Mouse (Mus musculus): ENCODE measurements around the gene Gamt. TPM values are rescaled to one million over a fixed set of nuclear protein-coding genes. Genes with fewer than 3 reads are reported as not detected.
A peak's percentile ranks its signal among the peaks of the same experiment; 100 is the strongest.

Gene Gamt
- polyA plus RNA-seq (2016; fragmentation: Nextera tagmentation; extraction: Ambion mirVana): 28.1 and 29.5 TPM in 2 replicates

GRCm38 (mm10) chr10:80260642-80261584 lies at the start of gene Gamt, which contains the start of gene Dazap1:
Gamt (minus strand) TSS chr10:80261012.
Dazap1 (plus strand) TSS chr10:80261486.
- under 1% methylated on average over 46 of the region's 49 CpGs for WGBS
- peak within 1 kb of the TSS; percentile 66 for H3K9ac ChIP-seq (replicated peaks)
- H3K27ac ChIP-seq (replicated peaks): peak within 1 kb of the TSS; percentile 91
- peak within 1 kb of the TSS; percentile 84 for H3K4me2 ChIP-seq (replicated peaks)
- no peaks in the 10 kb centered on the region for H3K9me3 ChIP-seq
- peak; percentile 85 for ATAC-seq (ENCODE audit: low FRiP score, low read depth)
- no peaks in the 10 kb centered on the region; the same call in 1 of the 2 replicates for H3K27me3 ChIP-seq
- peaks cover 42% of the 10 kb centered on the region for H3K4me1 ChIP-seq
- peak within 1 kb of the TSS; percentile 44 for H3K4me3 ChIP-seq
- peaks cover 32% of the 10 kb centered on the region for H3K36me3 ChIP-seq

- ATAC-seq (ENCODE audit: low FRiP score, low read depth): no peak
- Histone ChIP-seq H3K9ac (replicated peaks) (no peak overlapping the region), H3K4me1 (peaks cover 36% of the 10 kb centered on the region), H3K27ac (replicated peaks) (no peak overlapping the region), H3K9me3 (no peaks in the 10 kb centered on the region), H3K36me3 (peaks cover 78% of the 10 kb centered on the region), H3K4me3 (no peak overlapping the region), H3K27me3 (no peaks in the 10 kb centered on the region), H3K4me2 (replicated peaks) (peak overlapping the region; percentile 28)
- WGBS: 30% methylated on average over 25 of the region's 25 CpGs
Measured at GRCm38 (mm10) chr10:80304862-80305261, 44.0 kb upstream of the Gamt start.

GRCm38 (mm10) chr10:80304458-80304857 lies 43.6 kb upstream of the Gamt start:
- Histone ChIP-seq H3K27me3 (no peaks in the 10 kb centered on the region; the same call in 1 of the 2 replicates), H3K9me3 (no peaks in the 10 kb centered on the region), H3K4me2 (replicated peaks) (peak overlapping the region; percentile 28), H3K27ac (replicated peaks) (no peak overlapping the region), H3K4me3 (no peak overlapping the region), H3K36me3 (peaks cover 74% of the 10 kb centered on the region), H3K4me1 (peaks cover 40% of the 10 kb centered on the region), H3K9ac (replicated peaks) (no peak overlapping the region)
- no peak for ATAC-seq (ENCODE audit: low FRiP score, low read depth)
- WGBS: 44% methylated on average over 12 of the region's 12 CpGs

DNA sequence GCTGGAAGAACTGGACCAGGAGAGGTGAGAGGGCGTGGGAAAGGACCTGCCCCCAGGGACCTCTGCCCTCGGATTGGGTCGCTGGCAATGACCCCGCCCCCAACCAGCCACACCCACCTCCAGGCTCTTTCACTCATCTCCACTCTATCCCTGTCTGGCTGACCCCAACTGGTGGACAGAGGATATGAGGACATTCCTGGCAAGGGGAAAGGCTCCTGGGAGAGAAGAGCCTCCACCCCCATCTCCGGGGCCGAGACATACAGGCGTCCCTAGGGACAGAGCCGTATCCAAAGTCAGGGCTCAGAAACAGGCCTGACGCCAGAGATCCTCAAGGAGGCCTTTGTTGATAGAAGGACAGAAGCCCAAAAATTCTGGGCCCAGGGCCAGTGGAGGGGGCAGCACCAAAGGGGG lies 41.7 kb upstream of the Gamt start:
- no peaks in the 10 kb centered on the region; the same call in 1 of the 2 replicates for H3K27me3 ChIP-seq
- H3K4me2 ChIP-seq (replicated peaks): peak overlapping the region; percentile 79
- no peak for ATAC-seq (ENCODE audit: low FRiP score, low read depth)
- H3K9ac ChIP-seq (replicated peaks): peak overlapping the region; percentile 78
- 19% methylated on average over 9 of the region's 9 CpGs for WGBS
- H3K27ac ChIP-seq (replicated peaks): no peak overlapping the region
- no peaks in the 10 kb centered on the region for H3K9me3 ChIP-seq
- peak overlapping the region; percentile 78 for H3K4me3 ChIP-seq
- H3K4me1 ChIP-seq: peaks cover 59% of the 10 kb centered on the region
- H3K36me3 ChIP-seq: peaks cover 54% of the 10 kb centered on the region

DNA sequence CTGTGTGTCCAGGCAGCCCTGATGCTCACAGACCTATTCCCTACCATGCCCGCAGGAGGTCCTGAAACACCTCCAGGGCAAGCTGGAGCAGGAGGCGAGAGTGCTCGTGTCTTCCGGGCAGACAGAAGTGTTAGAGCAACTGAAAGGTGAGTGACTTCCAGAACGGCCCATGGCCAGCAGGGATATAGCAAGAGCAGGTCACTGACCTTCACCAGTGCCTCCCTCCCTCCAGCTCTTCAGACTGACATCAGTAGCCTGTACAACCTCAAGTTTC lies 41.2 kb upstream of the Gamt start:
- peak overlapping the region; percentile 78 for H3K9ac ChIP-seq (replicated peaks)
- ATAC-seq (ENCODE audit: low FRiP score, low read depth): no peak
- H3K27me3 ChIP-seq: no peaks in the 10 kb centered on the region; the same call in 1 of the 2 replicates
- 51% methylated on average over 5 of the region's 5 CpGs for WGBS
- peak overlapping the region; percentile 78 for H3K4me3 ChIP-seq
- peak overlapping the region; percentile 79 for H3K4me2 ChIP-seq (replicated peaks)
- H3K36me3 ChIP-seq: peaks cover 49% of the 10 kb centered on the region
- peak overlapping the region; percentile 32; the same call in 1 of the 2 replicates for H3K27ac ChIP-seq (replicated peaks)
- peaks cover 64% of the 10 kb centered on the region for H3K4me1 ChIP-seq
- H3K9me3 ChIP-seq: no peaks in the 10 kb centered on the region

- Histone ChIP-seq H3K27me3 (no peaks in the 10 kb centered on the region; the same call in none of the 2 replicates), H3K4me3 (peak overlapping the region; percentile 78), H3K27ac (replicated peaks) (peak overlapping the region; percentile 98), H3K9me3 (no peaks in the 10 kb centered on the region), H3K36me3 (peaks cover 44% of the 10 kb centered on the region), H3K4me2 (replicated peaks) (peak overlapping the region; percentile 79), H3K4me1 (peaks cover 69% of the 10 kb centered on the region), H3K9ac (replicated peaks) (peak overlapping the region; percentile 78)
- 67% methylated on average over 9 of the region's 10 CpGs for WGBS
- ATAC-seq (ENCODE audit: low FRiP score, low read depth): no peak; the same call in 1 of the 2 replicates
Measured at GRCm38 (mm10) chr10:80301256-80302081, 40.7 kb upstream of the Gamt start.

DNA sequence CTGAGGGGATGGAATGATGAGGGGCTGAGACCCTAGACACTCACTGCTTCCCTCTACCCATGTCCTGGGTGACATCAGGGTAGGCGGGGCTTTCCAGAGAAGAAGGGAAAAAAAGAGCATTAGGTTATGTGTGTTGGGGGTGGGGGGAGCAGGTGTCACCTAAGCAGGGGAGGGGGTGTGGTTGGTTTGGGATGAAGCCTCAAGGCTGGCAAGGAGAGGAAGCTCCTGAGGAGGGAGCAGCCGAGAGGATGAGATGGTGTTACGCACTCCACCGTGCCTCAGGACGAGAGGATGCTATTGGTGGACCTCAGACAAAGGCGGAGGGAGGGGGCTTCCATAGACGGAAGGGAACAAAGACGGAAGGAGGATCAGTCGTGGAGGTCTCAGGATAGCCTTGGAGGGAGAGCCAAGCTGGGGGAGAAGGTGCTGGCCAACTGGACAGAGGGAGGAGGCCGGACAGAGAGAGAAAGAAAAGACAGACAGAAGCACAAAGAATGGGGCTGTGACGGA lies 39.9 kb upstream of the Gamt start:
- Histone ChIP-seq H3K27ac (replicated peaks) (peak overlapping the region; percentile 98), H3K36me3 (peaks cover 36% of the 10 kb centered on the region), H3K9ac (replicated peaks) (peak overlapping the region; percentile 98), H3K9me3 (no peaks in the 10 kb centered on the region), H3K4me1 (peaks cover 75% of the 10 kb centered on the region), H3K4me3 (peak overlapping the region; percentile 78), H3K4me2 (replicated peaks) (peak overlapping the region; percentile 79), H3K27me3 (no peaks in the 10 kb centered on the region; the same call in none of the 2 replicates)
- 8% methylated on average over 11 of the region's 11 CpGs for WGBS
- peak; percentile 70 for ATAC-seq (ENCODE audit: low FRiP score, low read depth)

- H3K4me2 ChIP-seq (replicated peaks): peak overlapping the region; percentile 79
- H3K27ac ChIP-seq (replicated peaks): peak overlapping the region; percentile 98
- H3K9ac ChIP-seq (replicated peaks): peak overlapping the region; percentile 98
- H3K36me3 ChIP-seq: peaks cover 31% of the 10 kb centered on the region
- peaks cover 83% of the 10 kb centered on the region for H3K4me1 ChIP-seq
- 51% methylated on average over 10 of the region's 10 CpGs for WGBS
- H3K27me3 ChIP-seq: no peaks in the 10 kb centered on the region; the same call in none of the 2 replicates
- H3K4me3 ChIP-seq: peak overlapping the region; percentile 78
- H3K9me3 ChIP-seq: no peaks in the 10 kb centered on the region
- no peak for ATAC-seq (ENCODE audit: low FRiP score, low read depth)
Measured at GRCm38 (mm10) chr10:80299824-80300223, 39.0 kb upstream of the Gamt start.

DNA sequence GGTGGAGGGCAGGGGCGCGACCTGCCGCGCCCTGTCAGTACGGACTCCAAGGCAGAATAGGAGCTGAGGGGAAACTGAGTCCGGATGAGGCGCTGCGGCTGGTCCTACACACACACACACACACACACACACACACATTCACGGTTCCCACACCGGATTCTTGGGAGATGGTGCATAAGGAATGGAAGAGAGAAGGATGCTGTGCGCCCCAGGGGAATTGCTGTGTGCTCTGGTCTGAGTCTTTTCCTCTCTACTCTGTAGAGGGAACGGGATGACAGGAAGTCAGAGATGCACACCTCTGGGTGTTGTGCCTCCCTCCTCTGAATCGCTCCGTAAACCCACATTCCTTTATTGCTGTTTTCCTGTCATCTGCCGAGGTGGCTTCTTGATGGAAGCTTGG lies 38.5 kb upstream of the Gamt start:
- peak overlapping the region; percentile 98 for H3K9ac ChIP-seq (replicated peaks)
- peaks cover 83% of the 10 kb centered on the region for H3K4me1 ChIP-seq
- H3K4me2 ChIP-seq (replicated peaks): peak overlapping the region; percentile 79
- 3% methylated on average over 15 of the region's 15 CpGs for whole genome bisulfite sequencing
- peaks cover 31% of the 10 kb centered on the region for H3K36me3 ChIP-seq
- no peaks in the 10 kb centered on the region; the same call in none of the 2 replicates for H3K27me3 ChIP-seq
- ATAC-seq (ENCODE audit: low FRiP score, low read depth): no peak; the same call in 1 of the 2 replicates
- peak overlapping the region; percentile 98 for H3K27ac ChIP-seq (replicated peaks)
- H3K4me3 ChIP-seq: peak overlapping the region; percentile 78
- H3K9me3 ChIP-seq: no peaks in the 10 kb centered on the region

- WGBS: 3% methylated on average over 26 of the region's 26 CpGs
- Histone ChIP-seq H3K36me3 (peaks cover 31% of the 10 kb centered on the region), H3K27me3 (no peaks in the 10 kb centered on the region; the same call in none of the 2 replicates), H3K9me3 (no peaks in the 10 kb centered on the region), H3K27ac (replicated peaks) (peak overlapping the region; percentile 98), H3K9ac (replicated peaks) (peak overlapping the region; percentile 98), H3K4me3 (peak overlapping the region; percentile 78), H3K4me2 (replicated peaks) (peak overlapping the region; percentile 79), H3K4me1 (peaks cover 88% of the 10 kb centered on the region)
- peak; percentile 80 for ATAC-seq (ENCODE audit: low FRiP score, low read depth)
Measured at GRCm38 (mm10) chr10:80298571-80299281, 37.9 kb upstream of the Gamt start.

All from midbrain, embryonic 12.5 days (tissue).